Mouse (Mus musculus): ENCODE results near the gene Atxn1. TPM values are rescaled to one million over a fixed set of nuclear protein-coding genes. Genes with fewer than 3 reads are reported as not detected.

Gene Atxn1
- total and polyA plus RNA-seq, 3 experiments: 8.0 to 13.1 (median 9.7) TPM

DNA sequence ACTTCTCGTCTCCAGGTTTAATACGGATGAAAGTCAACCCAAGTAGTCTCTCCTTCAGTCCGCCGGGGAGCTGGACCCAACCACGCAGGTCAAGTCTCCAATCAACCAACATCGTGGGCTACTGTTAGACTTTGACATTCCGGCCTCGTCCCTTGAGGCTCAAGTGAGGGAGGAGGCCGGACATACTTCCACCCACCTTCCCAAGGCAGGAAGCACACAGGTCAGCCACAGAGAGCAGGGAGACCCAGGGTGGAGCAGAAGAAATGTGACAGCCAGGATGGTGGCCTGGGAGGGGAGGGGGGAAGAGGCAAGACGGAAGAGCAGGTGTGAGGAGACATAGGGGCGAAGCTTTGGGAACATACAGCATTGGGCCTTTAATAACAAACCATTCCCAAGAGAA is 18.7 kb downstream of the Atxn1 start:
- Histone ChIP-seq H3K36me3 (replicated peaks in 1 of 2; ENCODE audit: control insufficient read depth in 1 of 2, insufficient read depth in 1 of 2, low read length in 1 of 2) (peaks cover 42 to 93% of the 10 kb centered on the region in 2 experiments), H3K9ac (ENCODE audit: insufficient read depth, low read depth) (no peak overlapping the region), H3K79me2 (replicated peaks; ENCODE audit: control insufficient read depth, extremely low read depth, insufficient read depth, poor library complexity, severe bottlenecking) (peaks cover 5% of the 10 kb centered on the region), H3K27ac (ENCODE audit: insufficient read depth, low read depth) (no peak overlapping the region), H3K4me2 (ENCODE audit: insufficient read depth, low read depth, poor library complexity, severe bottlenecking) (no peak overlapping the region), H3K4me3 (replicated peaks in 1 of 3; ENCODE audit: low read depth in 2 of 3, low read length in 2 of 3, poor library complexity in 1 of 3) (no peak overlapping the region), H3K27me3 (replicated peaks) (no peaks in the 10 kb centered on the region), H3K4me1 (ENCODE audit: control insufficient read depth in 1 of 2, insufficient read depth in 2 of 2) (peaks cover 0 to 38% of the 10 kb centered on the region in 2 experiments; a peak in 3 of 4 replicates), H3K9me3 (replicated peaks; ENCODE audit: low read length) (no peaks in the 10 kb centered on the region)
- TF ChIP-seq NELFE (IDR thresholded peaks at IDR 0.05; ENCODE audit: low read depth, low read length) (no peak), PAX5 (IDR thresholded peaks at IDR 0.05; ENCODE audit: low read length) (no peak), EP300 (IDR thresholded peaks at IDR 0.05; ENCODE audit: low read length) (no peak), HCFC1 (IDR thresholded peaks at IDR 0.05; ENCODE audit: low read depth, low read length) (no peak), NRF1 (IDR thresholded peaks at IDR 0.05; ENCODE audit: low read depth, low read length) (no peak), MAZ (IDR thresholded peaks at IDR 0.05; ENCODE audit: low read depth, low read length) (no peak), UBTF (IDR thresholded peaks at IDR 0.05; ENCODE audit: low read depth, low read length) (no peak), MEF2A (IDR thresholded peaks at IDR 0.05; ENCODE audit: borderline replicate concordance, low read depth, low read length) (no peak), JUN (IDR thresholded peaks at IDR 0.05; ENCODE audit: insufficient read depth, low read depth, low read length) (no peak), MAX (IDR thresholded peaks at IDR 0.05; ENCODE audit: low read length) (no peak), IRF4 (IDR thresholded peaks at IDR 0.05; ENCODE audit: low read depth, low read length) (no peak), ZC3H11A (IDR thresholded peaks at IDR 0.05; ENCODE audit: low read depth, low read length) (no peak), CHD1 (IDR thresholded peaks at IDR 0.05; ENCODE audit: low read depth, low read length) (no peak)
- dilution Hi-C loops (cut with MboI; ENCODE audit: extremely low pct_ligation_motif_present, extremely low pct_unique_long_range_greater_than_20kb, low sequenced_read_pairs): no loop called here
- in situ Hi-C loops (cut with MboI; ENCODE audit: low pct_ligation_motif_present, low pct_unique_long_range_greater_than_20kb, low sequenced_read_pairs): no loop called here
- DNase-seq (ENCODE audit: extremely low read depth): no peak

DNA sequence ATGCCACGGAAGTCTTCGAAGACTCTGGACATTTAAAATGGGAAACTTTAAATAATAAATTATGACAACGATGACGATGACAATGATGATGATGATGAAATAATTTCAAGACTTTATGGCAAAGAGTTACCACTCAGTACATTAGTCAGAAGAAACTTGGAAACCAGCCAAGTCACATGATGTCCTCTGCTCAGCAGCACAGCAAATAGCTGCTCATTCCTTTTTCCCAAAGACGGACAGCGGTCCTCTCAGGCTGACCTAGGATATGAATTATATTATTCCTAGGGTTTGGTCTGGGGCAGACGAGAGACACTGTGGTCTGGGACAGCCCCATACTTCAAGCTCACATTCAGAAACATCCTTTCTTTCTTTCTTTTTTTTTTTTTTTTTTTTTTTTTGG is 22.5 kb downstream of the Atxn1 start:
- in situ Hi-C loops (cut with MboI; ENCODE audit: low pct_ligation_motif_present, low pct_unique_long_range_greater_than_20kb, low sequenced_read_pairs): no loop called here
- no peaks in the 10 kb centered on the region for H3K9me3 ChIP-seq (replicated peaks; ENCODE audit: low read length)

More for the DNA sequence above, 22.5 kb downstream of the Atxn1 start:
- H3K27me3 ChIP-seq (replicated peaks): no peaks in the 10 kb centered on the region
- no peak for DNase-seq (ENCODE audit: extremely low read depth)
- peaks cover 12% of the 10 kb centered on the region for H3K79me2 ChIP-seq (replicated peaks; ENCODE audit: control insufficient read depth, extremely low read depth, insufficient read depth, poor library complexity, severe bottlenecking)
- H3K36me3 ChIP-seq (replicated peaks in 1 of 2; ENCODE audit: control insufficient read depth in 1 of 2, insufficient read depth in 1 of 2, low read length in 1 of 2): peaks cover 44 to 95% of the 10 kb centered on the region in 2 experiments
- H3K27ac ChIP-seq (ENCODE audit: insufficient read depth, low read depth): no peak overlapping the region
- H3K4me1 ChIP-seq (ENCODE audit: control insufficient read depth in 1 of 2, insufficient read depth in 2 of 2): peaks cover 0 to 16% of the 10 kb centered on the region in 2 experiments; a peak in 1 of 4 replicates
- TF ChIP-seq MXI1 (IDR thresholded peaks at IDR 0.05; ENCODE audit: low read depth, low read length) (no peak), ZNF384 (IDR thresholded peaks at IDR 0.05; ENCODE audit: low read depth, low read length) (peak; percentile 48; the same call in 1 of the 2 replicates), CHD1 (IDR thresholded peaks at IDR 0.05; ENCODE audit: low read depth, low read length) (no peak), NELFE (IDR thresholded peaks at IDR 0.05; ENCODE audit: low read depth, low read length) (no peak), SIN3A (IDR thresholded peaks at IDR 0.05; ENCODE audit: low read length) (no peak), BHLHE40 (IDR thresholded peaks at IDR 0.05; ENCODE audit: low read depth, low read length) (no peak), TBP (conservative IDR thresholded peaks at IDR 0.05; ENCODE audit: low read depth, low read length) (no peak)
- no peak overlapping the region for H3K4me3 ChIP-seq (replicated peaks in 1 of 3; ENCODE audit: low read depth in 2 of 3, low read length in 2 of 3, poor library complexity in 1 of 3)
- H3K4me2 ChIP-seq (ENCODE audit: insufficient read depth, low read depth, poor library complexity, severe bottlenecking): no peak overlapping the region
- no peak overlapping the region for H3K9ac ChIP-seq (ENCODE audit: insufficient read depth, low read depth)
- dilution Hi-C loops (cut with MboI; ENCODE audit: extremely low pct_ligation_motif_present, extremely low pct_unique_long_range_greater_than_20kb, low sequenced_read_pairs): no loop called here
